Mouse (Mus musculus): Measurements from ENCODE around the gene Rora.

DNA sequence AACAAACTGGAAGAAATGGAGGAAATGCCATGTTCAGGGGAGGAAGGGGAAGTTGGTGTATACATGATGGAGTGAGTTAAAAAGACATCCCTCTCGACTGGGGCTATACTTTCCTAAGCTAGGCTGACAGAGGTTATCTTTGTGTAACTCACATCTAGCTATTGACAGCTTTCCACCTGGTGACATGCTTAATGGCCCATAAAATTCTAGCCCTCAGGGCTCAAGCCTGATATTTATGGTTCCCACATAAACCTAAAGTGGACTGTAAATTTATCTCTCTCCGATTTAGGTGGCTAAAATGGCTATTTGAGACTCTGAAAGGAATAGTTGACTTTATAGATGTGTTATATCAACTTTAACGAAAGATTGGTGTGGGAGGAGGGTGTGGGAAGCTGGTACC, 571.3 kb downstream of the Rora start:
- TF ChIP-seq CTCF (IDR thresholded peaks at IDR 0.05; ENCODE audit: borderline replicate concordance, control insufficient read depth, extremely low read depth, insufficient read depth, low read length, poor library complexity) (no peak), POLR2A (IDR thresholded peaks at IDR 0.05; ENCODE audit: control insufficient read depth, extremely low read depth, insufficient read depth, low read length, poor library complexity) (no peak)

Data from thymus, adult 2 months (tissue).